Mouse (Mus musculus): ENCODE results near the gene Btbd9. TPM values are rescaled to one million over a fixed set of nuclear protein-coding genes. Genes with fewer than 3 reads are reported as not detected.

The Btbd9 gene
- total RNA-seq, 1 experiment, result 28.2 TPM

- no peak overlapping the region for H3K9ac ChIP-seq (ENCODE audit: insufficient read depth, low read depth, low read length, poor library complexity, severe bottlenecking)
- in situ Hi-C loops (cut with MboI; ENCODE audit: low sequenced_read_pairs in 2 of 2, unreplicated experiment in 2 of 2), result no loop called here
- H3K4me1 ChIP-seq (ENCODE audit: control insufficient read depth in 2 of 2, insufficient read depth in 2 of 2, low read length in 2 of 2, poor library complexity in 1 of 2), result no peaks in the 10 kb centered on the region; a peak in 1 of 4 replicates
- H3K4me3 ChIP-seq (ENCODE audit: insufficient read depth in 1 of 2, low read depth in 1 of 2, low read length in 2 of 2, poor library complexity in 1 of 2, severe bottlenecking in 1 of 2), result no peak overlapping the region
- DNase-seq (ENCODE audit: low read depth, low spot score), result no peak
- H3K9me3 ChIP-seq (ENCODE audit: control insufficient read depth, insufficient read depth, low read depth, low read length), result no peaks in the 10 kb centered on the region
- H3K27ac ChIP-seq (ENCODE audit: insufficient read depth, low read depth, low read length, poor library complexity, severe bottlenecking), result no peak overlapping the region
- TF ChIP-seq MAFK (IDR thresholded peaks at IDR 0.05; ENCODE audit: insufficient read depth, low read depth, low read length) (no peak), ZNF384 (IDR thresholded peaks at IDR 0.05; ENCODE audit: low read depth, low read length) (no peak), HCFC1 (IDR thresholded peaks at IDR 0.05; ENCODE audit: borderline replicate concordance, insufficient read depth, low read length) (no peak), CHD2 (IDR thresholded peaks at IDR 0.05; ENCODE audit: low read depth, low read length) (no peak), ZC3H11A (IDR thresholded peaks at IDR 0.05; ENCODE audit: borderline replicate concordance, low read depth, low read length) (no peak)
- no peaks in the 10 kb centered on the region for H3K36me3 ChIP-seq (ENCODE audit: control insufficient read depth, insufficient read depth, low read length, poor library complexity, severe bottlenecking)
Measured at GRCm38 (mm10) chr17:30418510-30418909, 157.8 kb downstream of the Btbd9 start.

- DNase-seq (ENCODE audit: low read depth, low spot score), result no peak
- no peaks in the 10 kb centered on the region for H3K36me3 ChIP-seq (ENCODE audit: control insufficient read depth, insufficient read depth, low read length, poor library complexity, severe bottlenecking)
- TF ChIP-seq ZC3H11A (IDR thresholded peaks at IDR 0.05; ENCODE audit: borderline replicate concordance, low read depth, low read length) (no peak), HCFC1 (IDR thresholded peaks at IDR 0.05; ENCODE audit: borderline replicate concordance, insufficient read depth, low read length) (no peak), CHD2 (IDR thresholded peaks at IDR 0.05; ENCODE audit: low read depth, low read length) (no peak), ZNF384 (IDR thresholded peaks at IDR 0.05; ENCODE audit: low read depth, low read length) (no peak), MAFK (IDR thresholded peaks at IDR 0.05; ENCODE audit: insufficient read depth, low read depth, low read length) (no peak)
- H3K27ac ChIP-seq (ENCODE audit: insufficient read depth, low read depth, low read length, poor library complexity, severe bottlenecking), result no peak overlapping the region
- H3K9ac ChIP-seq (ENCODE audit: insufficient read depth, low read depth, low read length, poor library complexity, severe bottlenecking), result no peak overlapping the region
- H3K9me3 ChIP-seq (ENCODE audit: control insufficient read depth, insufficient read depth, low read depth, low read length), result no peaks in the 10 kb centered on the region
- in situ Hi-C loops (cut with MboI; ENCODE audit: low sequenced_read_pairs in 2 of 2, unreplicated experiment in 2 of 2), result no loop called here
- no peaks in the 10 kb centered on the region for H3K4me1 ChIP-seq (ENCODE audit: control insufficient read depth in 2 of 2, insufficient read depth in 2 of 2, low read length in 2 of 2, poor library complexity in 1 of 2)
- H3K4me3 ChIP-seq (ENCODE audit: insufficient read depth in 1 of 2, low read depth in 1 of 2, low read length in 2 of 2, poor library complexity in 1 of 2, severe bottlenecking in 1 of 2), result no peak overlapping the region
Measured at GRCm38 (mm10) chr17:30417106-30417505, 159.2 kb downstream of the Btbd9 start.

DNA sequence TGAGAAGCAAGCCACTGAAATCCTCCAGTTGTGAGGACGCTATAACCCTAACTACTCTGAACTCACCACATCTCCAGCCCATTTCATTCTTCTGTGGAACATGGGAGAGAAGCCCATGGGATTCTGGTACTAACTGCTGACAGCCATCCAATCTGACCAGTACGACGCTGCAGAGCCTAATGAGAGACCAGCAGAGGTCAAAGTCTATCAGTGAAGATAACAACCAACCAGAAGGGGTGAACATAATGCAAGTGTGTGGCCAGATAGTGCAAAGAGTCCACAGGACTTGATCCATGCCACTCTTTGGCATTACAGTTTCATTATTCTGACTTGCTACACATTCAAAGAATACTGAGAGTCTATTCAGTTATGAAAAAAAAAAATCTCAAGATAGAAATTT, 160.6 kb downstream of the Btbd9 start:
- TF ChIP-seq ZNF384 (IDR thresholded peaks at IDR 0.05; ENCODE audit: low read depth, low read length), result no peak
- TF ChIP-seq ZC3H11A (IDR thresholded peaks at IDR 0.05; ENCODE audit: borderline replicate concordance, low read depth, low read length), result no peak
- TF ChIP-seq CHD2 (IDR thresholded peaks at IDR 0.05; ENCODE audit: low read depth, low read length), result no peak
- Histone ChIP-seq H3K36me3 (ENCODE audit: control insufficient read depth, insufficient read depth, low read length, poor library complexity, severe bottlenecking) (no peaks in the 10 kb centered on the region), H3K27ac (ENCODE audit: insufficient read depth, low read depth, low read length, poor library complexity, severe bottlenecking) (no peak overlapping the region), H3K9me3 (ENCODE audit: control insufficient read depth, insufficient read depth, low read depth, low read length) (no peaks in the 10 kb centered on the region), H3K4me1 (ENCODE audit: control insufficient read depth in 2 of 2, insufficient read depth in 2 of 2, low read length in 2 of 2, poor library complexity in 1 of 2) (no peaks in the 10 kb centered on the region), H3K4me3 (ENCODE audit: insufficient read depth in 1 of 2, low read depth in 1 of 2, low read length in 2 of 2, poor library complexity in 1 of 2, severe bottlenecking in 1 of 2) (no peak overlapping the region), H3K9ac (ENCODE audit: insufficient read depth, low read depth, low read length, poor library complexity, severe bottlenecking) (no peak overlapping the region)
- DNase-seq (ENCODE audit: low read depth, low spot score), result no peak
- in situ Hi-C loops (cut with MboI; ENCODE audit: low sequenced_read_pairs in 2 of 2, unreplicated experiment in 2 of 2), result no loop called here

- TF ChIP-seq ZC3H11A (IDR thresholded peaks at IDR 0.05; ENCODE audit: borderline replicate concordance, low read depth, low read length) (no peak), CHD2 (IDR thresholded peaks at IDR 0.05; ENCODE audit: low read depth, low read length) (no peak), HCFC1 (IDR thresholded peaks at IDR 0.05; ENCODE audit: borderline replicate concordance, insufficient read depth, low read length) (no peak), ZNF384 (IDR thresholded peaks at IDR 0.05; ENCODE audit: low read depth, low read length) (no peak), MAFK (IDR thresholded peaks at IDR 0.05; ENCODE audit: insufficient read depth, low read depth, low read length) (no peak)
- no peak for DNase-seq (ENCODE audit: low read depth, low spot score)
- no peaks in the 10 kb centered on the region for H3K36me3 ChIP-seq (ENCODE audit: control insufficient read depth, insufficient read depth, low read length, poor library complexity, severe bottlenecking)
- no peak overlapping the region for H3K27ac ChIP-seq (ENCODE audit: insufficient read depth, low read depth, low read length, poor library complexity, severe bottlenecking)
- in situ Hi-C loops (cut with MboI; ENCODE audit: low sequenced_read_pairs in 2 of 2, unreplicated experiment in 2 of 2), result no loop called here
- H3K4me1 ChIP-seq (ENCODE audit: control insufficient read depth in 2 of 2, insufficient read depth in 2 of 2, low read length in 2 of 2, poor library complexity in 1 of 2), result no peaks in the 10 kb centered on the region
- H3K9me3 ChIP-seq (ENCODE audit: control insufficient read depth, insufficient read depth, low read depth, low read length), result no peaks in the 10 kb centered on the region
- no peak overlapping the region for H3K4me3 ChIP-seq (ENCODE audit: insufficient read depth in 1 of 2, low read depth in 1 of 2, low read length in 2 of 2, poor library complexity in 1 of 2, severe bottlenecking in 1 of 2)
- no peak overlapping the region for H3K9ac ChIP-seq (ENCODE audit: insufficient read depth, low read depth, low read length, poor library complexity, severe bottlenecking)
Measured at GRCm38 (mm10) chr17:30412991-30413390, 163.3 kb downstream of the Btbd9 start.

DNA sequence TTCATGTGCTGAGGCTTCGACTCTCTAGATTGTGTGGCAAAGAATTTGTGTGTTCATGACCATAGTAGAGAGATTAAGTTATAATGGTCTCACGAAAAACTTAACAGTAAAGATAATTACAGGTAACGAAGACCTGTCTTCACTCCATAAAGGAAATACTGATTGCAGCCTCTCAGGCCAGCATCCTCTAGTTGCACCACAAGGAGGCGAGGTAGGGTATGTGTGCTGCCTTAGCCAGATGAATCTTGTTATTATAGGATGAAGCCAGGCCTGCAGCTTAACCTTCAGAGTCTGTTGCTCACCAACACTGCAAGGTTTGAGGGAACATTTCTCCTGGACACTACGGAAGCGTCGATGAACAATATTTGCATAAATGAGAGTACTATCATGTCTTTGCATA, 170.3 kb downstream of the Btbd9 start:
- Histone ChIP-seq H3K9ac (ENCODE audit: insufficient read depth, low read depth, low read length, poor library complexity, severe bottlenecking) (no peak overlapping the region), H3K4me1 (ENCODE audit: control insufficient read depth in 2 of 2, insufficient read depth in 2 of 2, low read length in 2 of 2, poor library complexity in 1 of 2) (no peaks in the 10 kb centered on the region), H3K27ac (ENCODE audit: insufficient read depth, low read depth, low read length, poor library complexity, severe bottlenecking) (no peak overlapping the region), H3K9me3 (ENCODE audit: control insufficient read depth, insufficient read depth, low read depth, low read length) (no peaks in the 10 kb centered on the region), H3K4me3 (ENCODE audit: insufficient read depth in 1 of 2, low read depth in 1 of 2, low read length in 2 of 2, poor library complexity in 1 of 2, severe bottlenecking in 1 of 2) (no peak overlapping the region), H3K36me3 (ENCODE audit: control insufficient read depth, insufficient read depth, low read length, poor library complexity, severe bottlenecking) (no peaks in the 10 kb centered on the region)
- no peak for DNase-seq (ENCODE audit: low read depth, low spot score)
- in situ Hi-C loops (cut with MboI; ENCODE audit: low sequenced_read_pairs in 2 of 2, unreplicated experiment in 2 of 2), result no loop called here
- TF ChIP-seq CHD2 (IDR thresholded peaks at IDR 0.05; ENCODE audit: low read depth, low read length) (no peak), MAFK (IDR thresholded peaks at IDR 0.05; ENCODE audit: insufficient read depth, low read depth, low read length) (no peak), HCFC1 (IDR thresholded peaks at IDR 0.05; ENCODE audit: borderline replicate concordance, insufficient read depth, low read length) (no peak), ZNF384 (IDR thresholded peaks at IDR 0.05; ENCODE audit: low read depth, low read length) (no peak)
